Mouse (Mus musculus): ENCODE measurements around the gene Mrpl4. TPM values are rescaled to one million over a fixed set of nuclear protein-coding genes. Genes with fewer than 3 reads are reported as not detected.

Mrpl4 gene
- polyA plus RNA-seq, 2 experiments = 36.7 to 61.3 TPM

DNA sequence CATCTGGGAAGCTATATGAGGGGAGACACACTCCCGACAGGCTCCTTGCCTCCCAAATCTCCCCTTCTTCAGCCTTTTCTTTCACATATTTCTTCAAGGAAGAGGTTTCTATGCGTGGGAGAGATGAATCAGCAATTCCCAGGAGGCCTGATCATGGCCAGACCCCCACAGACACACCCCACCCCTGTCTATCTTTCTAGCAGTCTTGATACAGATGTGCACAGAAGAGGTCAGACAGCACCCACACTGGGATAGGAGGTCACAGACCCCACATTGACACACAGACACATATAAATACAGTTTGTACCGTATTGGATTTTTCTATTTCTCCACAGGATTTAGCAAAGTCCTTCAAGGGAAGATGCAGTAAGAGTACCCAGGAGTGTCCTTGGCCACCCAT is 36.5 kb upstream of the Mrpl4 start:
- ATAC-seq (ENCODE audit: insufficient read depth) (peak; percentile 40; the same call in 1 of the 2 replicates), DNase-seq (ENCODE audit: low read depth in 3 of 3, low spot score in 3 of 3) (no peak)
- 39% methylated on average over 3 of the region's 3 CpGs for WGBS (ENCODE audit: insufficient replicate concordance)
- no peaks in the 10 kb centered on the region for H3K27me3 ChIP-seq (ENCODE audit: control insufficient read depth, insufficient read depth, low read length)
- no peak overlapping the region for H3K4me2 ChIP-seq (ENCODE audit: low read depth)
- peaks cover 3 to 14% of the 10 kb centered on the region in 2 experiments for H3K4me1 ChIP-seq (replicated peaks; ENCODE audit: control insufficient read depth in 2 of 2, insufficient read depth in 2 of 2, low read length in 1 of 2)
- H3K9me3 ChIP-seq (ENCODE audit: control insufficient read depth, low read length) = no peaks in the 10 kb centered on the region
- H3K4me3 ChIP-seq (ENCODE audit: insufficient read depth in 1 of 2, low read depth in 2 of 2, low read length in 2 of 2) = no peak overlapping the region
- no peak overlapping the region for H3K27ac ChIP-seq
- no peaks in the 10 kb centered on the region for H3K36me3 ChIP-seq (replicated peaks; ENCODE audit: control insufficient read depth, insufficient read depth, low read depth)
- TF ChIP-seq CTCF (IDR thresholded peaks at IDR 0.05; ENCODE audit: low read depth) (no peak), EP300 (IDR thresholded peaks at IDR 0.05; ENCODE audit: low read depth) (no peak)
- no peak overlapping the region for H3K9ac ChIP-seq (replicated peaks)

DNA sequence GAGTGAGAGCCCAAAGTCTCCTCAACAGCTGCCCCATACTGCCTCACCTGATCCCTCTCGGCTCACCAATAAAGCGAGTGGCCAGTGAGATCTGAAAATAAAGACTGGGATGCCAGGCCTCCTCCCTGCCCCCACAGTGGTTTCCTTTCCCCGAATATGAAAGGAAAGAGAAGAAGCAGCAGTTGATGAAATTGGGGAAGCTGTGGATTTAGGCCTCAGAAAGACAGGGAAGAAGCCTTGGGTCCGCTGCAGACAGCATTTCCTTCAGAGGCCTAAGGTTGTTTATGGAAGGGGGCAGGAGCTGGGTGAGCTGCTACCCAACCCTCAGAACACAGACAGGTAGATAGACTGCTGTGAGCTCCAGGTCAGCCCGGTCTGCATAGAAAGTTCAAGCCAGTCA is 35.8 kb upstream of the Mrpl4 start:
- H3K4me2 ChIP-seq (ENCODE audit: low read depth) = no peak overlapping the region
- H3K9me3 ChIP-seq (ENCODE audit: control insufficient read depth, low read length) = no peaks in the 10 kb centered on the region
- H3K4me1 ChIP-seq (replicated peaks; ENCODE audit: control insufficient read depth in 2 of 2, insufficient read depth in 2 of 2, low read length in 1 of 2) = peaks cover 3 to 14% of the 10 kb centered on the region in 2 experiments
- ATAC-seq (ENCODE audit: insufficient read depth) (no peak), DNase-seq (ENCODE audit: low read depth in 3 of 3, low spot score in 3 of 3) (no peak)
- 38% methylated on average over 5 of the region's 5 CpGs for WGBS (ENCODE audit: insufficient replicate concordance)
- H3K36me3 ChIP-seq (replicated peaks; ENCODE audit: control insufficient read depth, insufficient read depth, low read depth) = no peaks in the 10 kb centered on the region
- no peak overlapping the region for H3K27ac ChIP-seq
- H3K4me3 ChIP-seq (ENCODE audit: insufficient read depth in 1 of 2, low read depth in 2 of 2, low read length in 2 of 2) = no peak overlapping the region
- H3K9ac ChIP-seq (replicated peaks) = no peak overlapping the region
- H3K27me3 ChIP-seq (ENCODE audit: control insufficient read depth, insufficient read depth, low read length) = no peaks in the 10 kb centered on the region
- TF ChIP-seq CTCF (IDR thresholded peaks at IDR 0.05; ENCODE audit: low read depth) (no peak), EP300 (IDR thresholded peaks at IDR 0.05; ENCODE audit: low read depth) (no peak)

DNA sequence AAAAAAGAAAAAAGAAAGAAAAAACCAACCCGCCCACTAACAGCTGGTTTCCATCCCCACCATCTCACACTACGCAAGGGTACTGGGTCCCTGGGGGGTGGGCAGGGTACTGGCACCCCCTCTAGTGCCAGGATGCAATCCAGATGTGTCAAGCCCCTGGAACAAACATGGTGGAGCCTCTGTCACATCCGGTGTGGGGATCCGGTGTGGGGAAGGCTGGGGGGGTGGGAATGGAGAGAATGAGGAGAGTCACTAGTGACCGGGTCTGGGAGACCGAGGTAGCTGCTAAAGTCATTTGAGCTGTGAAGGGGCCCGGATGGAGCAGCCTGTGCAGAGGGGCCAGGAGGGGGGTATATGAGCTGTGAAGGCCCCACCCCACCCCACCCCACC is 30.8 kb upstream of the Mrpl4 start:
- Histone ChIP-seq H3K4me2 (ENCODE audit: low read depth) (no peak overlapping the region), H3K9me3 (ENCODE audit: control insufficient read depth, low read length) (no peaks in the 10 kb centered on the region), H3K27ac (no peak overlapping the region), H3K36me3 (replicated peaks; ENCODE audit: control insufficient read depth, insufficient read depth, low read depth) (no peaks in the 10 kb centered on the region), H3K27me3 (ENCODE audit: control insufficient read depth, insufficient read depth, low read length) (no peaks in the 10 kb centered on the region), H3K9ac (replicated peaks) (no peak overlapping the region), H3K4me3 (ENCODE audit: insufficient read depth in 1 of 2, low read depth in 2 of 2, low read length in 2 of 2) (no peak overlapping the region), H3K4me1 (replicated peaks; ENCODE audit: control insufficient read depth in 2 of 2, insufficient read depth in 2 of 2, low read length in 1 of 2) (peaks cover 3 to 15% of the 10 kb centered on the region in 2 experiments)
- WGBS (ENCODE audit: insufficient replicate concordance) = 72% methylated on average over 7 of the region's 7 CpGs
- no peak for ATAC-seq (ENCODE audit: insufficient read depth)
- TF ChIP-seq EP300 (IDR thresholded peaks at IDR 0.05; ENCODE audit: low read depth) = no peak
- TF ChIP-seq CTCF (IDR thresholded peaks at IDR 0.05; ENCODE audit: low read depth) = no peak
- DNase-seq (ENCODE audit: low read depth in 3 of 3, low spot score in 3 of 3) = no peak

DNA sequence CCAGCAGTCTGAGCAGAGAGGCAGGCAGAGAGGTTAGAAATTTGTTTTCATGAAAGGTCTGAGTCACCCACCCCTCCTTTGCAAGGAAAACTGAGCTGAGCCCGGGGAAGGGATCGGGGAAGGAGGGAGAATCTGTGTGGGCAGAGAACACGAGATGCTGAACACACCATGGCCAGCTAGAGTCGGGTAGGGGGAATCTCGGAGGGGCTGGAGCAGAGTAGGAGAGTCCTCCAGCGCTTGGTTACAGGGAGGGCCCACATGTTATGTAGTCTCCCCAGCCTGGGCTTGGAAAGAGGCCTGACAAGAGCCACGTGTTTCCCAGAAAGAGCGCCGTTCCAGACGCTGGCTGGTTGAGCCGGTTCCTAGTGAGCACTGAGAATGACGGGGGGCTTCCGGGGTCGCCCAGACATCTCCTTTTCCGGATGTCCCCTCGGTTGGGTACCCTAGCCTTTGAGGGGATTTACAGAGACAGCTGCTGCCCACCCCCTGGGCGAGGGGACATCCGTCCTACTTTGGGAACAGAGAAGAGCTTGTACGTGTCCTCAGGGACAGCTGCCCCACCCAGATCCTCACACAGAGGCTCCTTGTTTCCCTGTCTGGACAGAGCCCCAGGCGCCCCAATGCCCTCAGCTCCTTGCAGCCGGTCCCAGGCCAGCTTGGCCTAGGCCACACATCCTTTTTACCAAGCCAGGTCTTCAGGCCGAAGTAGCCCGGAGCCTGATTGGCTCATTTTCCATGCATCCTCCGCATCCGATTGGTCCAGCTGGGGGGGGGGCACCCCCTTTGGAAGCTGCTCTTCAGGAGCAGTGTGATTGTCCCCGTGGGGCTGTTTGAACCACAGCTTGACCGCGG is 30.2 kb upstream of the Mrpl4 start:
- Histone ChIP-seq H3K9ac (replicated peaks) (no peak overlapping the region), H3K36me3 (replicated peaks; ENCODE audit: control insufficient read depth, insufficient read depth, low read depth) (no peaks in the 10 kb centered on the region), H3K4me1 (replicated peaks; ENCODE audit: control insufficient read depth in 2 of 2, insufficient read depth in 2 of 2, low read length in 1 of 2) (peaks cover 3 to 19% of the 10 kb centered on the region in 2 experiments), H3K9me3 (ENCODE audit: control insufficient read depth, low read length) (no peaks in the 10 kb centered on the region), H3K27ac (no peak overlapping the region), H3K4me3 (ENCODE audit: insufficient read depth in 1 of 2, low read depth in 2 of 2, low read length in 2 of 2) (no peak overlapping the region), H3K4me2 (ENCODE audit: low read depth) (no peak overlapping the region), H3K27me3 (ENCODE audit: control insufficient read depth, insufficient read depth, low read length) (no peaks in the 10 kb centered on the region)
- no peak for ATAC-seq (ENCODE audit: insufficient read depth)
- WGBS (ENCODE audit: insufficient replicate concordance) = 63% methylated on average over 28 of the region's 28 CpGs
- DNase-seq (ENCODE audit: low read depth in 3 of 3, low spot score in 3 of 3) = no peak
- TF ChIP-seq EP300 (IDR thresholded peaks at IDR 0.05; ENCODE audit: low read depth) (no peak), CTCF (IDR thresholded peaks at IDR 0.05; ENCODE audit: low read depth) (no peak)

DNA sequence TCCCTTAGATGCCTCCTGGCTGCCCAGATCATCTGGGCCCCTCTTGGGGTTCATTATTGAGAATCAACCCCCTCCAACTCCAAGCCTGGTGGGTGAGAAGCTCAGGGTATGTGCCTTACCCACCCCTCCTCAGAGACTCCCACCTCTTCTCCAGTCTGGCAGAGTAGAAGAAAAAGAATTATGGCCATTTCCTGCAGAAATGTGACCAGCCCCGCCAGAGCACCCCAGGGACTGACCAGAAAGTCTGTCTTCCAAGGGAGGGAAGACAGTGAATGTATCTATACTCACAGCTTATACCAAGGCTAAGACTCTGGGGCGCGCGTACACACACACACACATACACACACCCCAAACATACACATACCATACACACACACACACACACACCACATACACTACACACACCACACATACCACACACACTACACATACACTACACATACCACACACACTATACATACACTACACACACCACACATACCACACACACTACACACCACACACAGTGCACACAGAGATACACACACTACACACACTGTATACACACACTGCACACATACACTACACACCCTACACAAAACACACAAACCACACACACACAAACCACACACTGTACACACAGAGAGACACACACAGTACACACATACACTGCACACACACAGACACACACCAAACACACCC is 29.4 kb upstream of the Mrpl4 start:
- no peak for ATAC-seq (ENCODE audit: insufficient read depth)
- H3K27me3 ChIP-seq (ENCODE audit: control insufficient read depth, insufficient read depth, low read length) = no peaks in the 10 kb centered on the region
- no peak for TF ChIP-seq EP300 (IDR thresholded peaks at IDR 0.05; ENCODE audit: low read depth)
- TF ChIP-seq CTCF (IDR thresholded peaks at IDR 0.05; ENCODE audit: low read depth) = no peak
- no peak overlapping the region for H3K9ac ChIP-seq (replicated peaks)
- no peaks in the 10 kb centered on the region for H3K36me3 ChIP-seq (replicated peaks; ENCODE audit: control insufficient read depth, insufficient read depth, low read depth)
- H3K9me3 ChIP-seq (ENCODE audit: control insufficient read depth, low read length) = no peaks in the 10 kb centered on the region
- H3K4me1 ChIP-seq (replicated peaks; ENCODE audit: control insufficient read depth in 2 of 2, insufficient read depth in 2 of 2, low read length in 1 of 2) = peaks cover 3 to 20% of the 10 kb centered on the region in 2 experiments
- H3K4me2 ChIP-seq (ENCODE audit: low read depth) = peak overlapping the region; percentile 6; the same call in 1 of the 2 replicates
- no peak overlapping the region for H3K27ac ChIP-seq
- H3K4me3 ChIP-seq (ENCODE audit: insufficient read depth in 1 of 2, low read depth in 2 of 2, low read length in 2 of 2) = no peak overlapping the region
- 69% methylated on average over 4 of the region's 4 CpGs for WGBS (ENCODE audit: insufficient replicate concordance)
- DNase-seq (ENCODE audit: low read depth in 3 of 3, low spot score in 3 of 3) = no peak
